Mouse (Mus musculus) v-Abl transformed pro-B cells (cell line): ENCODE results near the gene Wdr4.
"Not testable (repeated sequence)": the region's sequence is repeated elsewhere in the genome, so short reads cannot be mapped to it uniquely, and the experiment has no call there.

Source experiments
- in situ Hi-C, 2 experiments: fragments of 400-800 bp; cut with MboI; formaldehyde crosslinking; loops; one replicate each; pipeline ENCODE4 v1.15.1; 2025; ENCODE audit not compliant: unreplicated experiment in 2 of 2

Wdr4 gene

DNA sequence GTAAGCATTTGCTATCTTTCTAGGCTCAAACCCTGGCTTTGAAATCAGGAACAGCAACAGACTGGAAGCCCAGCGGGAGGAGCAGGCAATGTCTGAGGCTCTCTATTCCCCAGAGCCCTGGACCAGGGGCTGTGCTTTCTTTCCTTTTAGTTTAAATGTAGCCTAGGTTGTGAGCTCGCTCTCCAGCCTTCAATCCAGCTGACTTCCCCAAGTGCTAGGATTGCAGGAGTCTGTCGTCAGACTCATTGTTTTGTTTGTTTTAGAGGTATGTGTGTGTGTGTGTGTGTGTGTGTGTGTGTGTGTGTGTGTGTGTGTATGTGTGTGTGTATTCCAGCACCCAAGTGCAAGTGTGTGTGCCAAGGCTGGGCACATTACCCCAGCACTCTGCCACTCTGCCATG, 20.3 kb upstream of the Wdr4 start:
- in situ Hi-C loops, result no loop called here

- in situ Hi-C loops, result no loop called here
Measured at GRCm38 (mm10) chr17:31535871-31536629, 16.3 kb upstream of the Wdr4 start.

DNA sequence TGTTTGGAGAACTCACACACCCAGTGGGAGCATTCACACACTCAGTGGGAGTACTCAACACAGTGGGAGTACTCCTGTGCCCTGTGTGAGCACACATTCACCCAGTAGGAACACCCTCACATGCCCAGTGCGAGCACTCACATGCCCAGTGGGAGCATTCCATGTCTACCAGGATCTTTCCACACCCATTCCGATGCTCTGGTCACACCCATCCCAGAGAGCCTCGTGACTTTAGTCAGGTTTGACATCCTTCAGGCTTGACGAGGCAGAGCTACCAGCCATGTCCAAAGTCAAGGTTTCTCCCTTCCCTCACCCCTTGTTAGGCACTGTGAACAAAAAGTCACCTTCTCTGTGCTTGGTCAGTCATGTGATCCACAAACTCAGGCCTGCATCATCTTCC, 15.6 kb upstream of the Wdr4 start:
- in situ Hi-C loops, result no loop called here

- in situ Hi-C loops, result not testable (repeated sequence)
Measured at GRCm38 (mm10) chr17:31532331-31532730, 12.6 kb upstream of the Wdr4 start.

GRCm38 (mm10) chr17:31531441-31532158, 11.8 kb upstream of the Wdr4 start:
- in situ Hi-C loops, result no loop called here

DNA sequence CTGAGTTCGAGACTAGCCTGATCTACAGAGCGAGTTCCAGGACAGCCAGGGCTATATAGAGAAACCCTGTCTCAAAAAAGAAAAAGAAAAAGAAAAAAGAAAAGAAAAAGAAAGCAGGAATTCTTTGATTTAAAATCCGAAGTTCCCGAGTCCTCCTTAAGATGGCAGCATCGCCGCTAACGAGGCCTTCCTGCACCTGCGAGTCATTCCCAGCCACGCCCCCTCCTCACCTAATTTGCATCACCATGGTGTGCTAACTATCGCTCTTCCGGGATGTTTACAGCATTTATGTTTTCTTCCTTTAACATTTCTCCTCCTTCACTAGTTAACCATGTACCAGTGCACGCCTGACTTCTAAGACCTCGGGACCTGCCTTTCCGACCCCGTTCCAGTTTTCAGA, 9.5 kb upstream of the Wdr4 start:
- in situ Hi-C loops, result no loop called here

DNA sequence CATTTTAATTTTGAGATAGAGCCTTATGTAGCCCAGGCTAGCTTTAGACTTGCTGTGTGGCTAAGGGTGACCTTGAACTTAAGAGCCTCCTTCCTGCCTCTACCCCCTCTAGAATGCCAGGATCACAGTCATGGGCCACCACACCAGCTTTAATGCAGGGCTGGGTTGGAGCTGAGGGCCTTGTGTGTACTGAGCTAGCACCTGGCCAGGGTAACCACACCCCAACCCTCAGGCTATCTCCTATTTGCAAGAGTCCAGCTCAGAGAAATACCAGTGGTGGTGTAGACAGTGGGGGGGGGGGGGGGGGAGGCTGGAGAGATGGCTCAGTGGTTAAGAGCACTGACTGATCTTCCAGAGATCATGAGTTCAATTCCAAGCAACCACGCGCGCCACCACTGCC, 6.0 kb upstream of the Wdr4 start:
- in situ Hi-C loops, result no loop called here

- in situ Hi-C loops, result no loop called here
Measured at GRCm38 (mm10) chr17:31525114-31525513, 5.3 kb upstream of the Wdr4 start.

DNA sequence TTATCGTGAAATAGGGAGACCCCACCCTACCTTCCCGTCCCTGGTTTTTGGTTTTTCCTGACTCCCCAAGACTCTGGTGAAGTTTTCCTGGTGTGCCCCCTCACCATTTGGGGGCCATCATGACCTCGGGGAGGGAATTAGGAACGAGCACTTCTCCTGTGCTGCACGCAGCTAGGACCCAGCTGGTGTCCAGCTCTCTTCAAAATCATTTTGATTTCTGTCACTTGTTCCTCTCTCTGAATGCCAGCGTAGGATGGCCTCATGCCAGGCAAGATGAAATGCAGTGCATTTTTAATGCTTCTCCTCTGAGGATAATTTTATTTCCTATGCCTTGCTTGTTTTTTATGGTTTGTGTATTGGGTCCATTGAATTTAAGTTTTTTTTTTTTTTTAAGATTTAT, 2.2 kb upstream of the Wdr4 start:
- in situ Hi-C loops, result no loop called here

- in situ Hi-C loops, result no loop called here
Measured at GRCm38 (mm10) chr17:31520895-31521294, 1.1 kb upstream of the Wdr4 start.

- in situ Hi-C loops, result loop anchor here (5.0 kb wide), 3 partner anchors 43 to 143 kb away; partner anchors contain the start of genes Pknox1 (in 1 of the 2) and U2af1 (in 1 of the 2)
Measured at GRCm38 (mm10) chr17:31519344-31519945, 335 bp downstream of the Wdr4 start.

DNA sequence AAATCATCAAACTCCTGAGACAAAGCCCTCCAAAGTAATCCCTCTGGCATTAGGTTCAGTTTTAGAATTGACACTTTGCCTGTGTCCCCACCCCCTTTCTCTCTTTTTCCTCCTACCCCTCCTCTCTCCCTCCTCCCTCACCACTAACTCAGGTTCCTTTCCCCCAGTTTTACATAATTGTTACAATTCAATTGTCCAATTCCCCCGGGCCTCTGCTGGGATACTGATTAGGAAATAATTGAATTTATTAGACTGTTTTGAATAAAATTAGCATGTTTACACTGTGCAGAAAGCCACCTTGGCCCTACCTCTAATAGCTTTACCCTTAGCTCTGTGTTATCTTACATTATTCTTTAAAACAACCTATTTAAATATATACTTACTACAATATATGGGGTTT, 5.1 kb downstream of the Wdr4 start:
- in situ Hi-C loops, result loop anchor here (5.0 kb wide), 3 partner anchors 48 to 148 kb away; partner anchors contain the start of genes Pknox1 (in 1 of the 2) and U2af1 (in 1 of the 2)

DNA sequence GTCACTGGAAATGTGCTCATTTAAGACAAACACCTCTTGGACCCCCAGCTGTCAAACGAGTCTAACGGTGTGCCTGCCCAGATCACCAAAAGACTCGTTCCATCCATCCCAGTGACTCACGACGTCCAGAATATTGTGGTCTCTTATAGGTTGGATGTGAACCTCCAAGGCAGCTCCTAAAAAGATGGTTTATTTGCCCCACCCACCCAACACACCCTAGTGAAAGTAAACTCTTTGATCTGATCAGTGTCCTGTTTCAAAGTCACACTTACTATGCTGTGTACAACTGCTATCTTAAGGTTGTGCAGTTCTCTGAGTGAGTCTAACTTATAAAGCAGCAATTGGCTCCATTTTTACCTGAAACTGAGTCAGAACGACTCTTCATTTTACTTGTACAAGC, 7.2 kb downstream of the Wdr4 start:
- in situ Hi-C loops, result no loop called here

- in situ Hi-C loops, result no loop called here
Measured at GRCm38 (mm10) chr17:31511792-31512495, 7.8 kb downstream of the Wdr4 start.

- in situ Hi-C loops, result no loop called here
Measured at GRCm38 (mm10) chr17:31510944-31511343, 8.8 kb downstream of the Wdr4 start.

GRCm38 (mm10) chr17:31506282-31506681, 13.5 kb downstream of the Wdr4 start:
- in situ Hi-C loops, result no loop called here

GRCm38 (mm10) chr17:31505013-31505412, 14.8 kb downstream of the Wdr4 start:
- in situ Hi-C loops, result no loop called here

DNA sequence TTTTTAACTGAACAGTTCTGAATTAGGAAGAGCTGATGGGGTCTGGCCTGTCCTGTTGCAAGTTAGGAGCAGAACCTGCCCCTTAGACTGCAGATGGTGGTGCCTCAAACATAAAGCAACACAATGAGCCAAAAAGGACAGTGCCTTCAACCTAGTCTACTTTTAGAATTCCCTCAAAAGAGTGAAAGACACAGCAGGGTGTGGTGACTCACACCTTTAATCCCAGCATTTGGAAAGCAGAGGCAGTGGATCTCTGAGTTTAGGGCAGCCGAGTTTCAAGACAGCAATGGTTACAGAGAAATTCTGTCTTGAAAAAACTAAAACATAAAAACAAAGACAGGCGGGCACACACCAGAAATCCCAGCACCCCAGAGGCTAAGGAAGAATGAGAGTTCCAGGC, 15.8 kb downstream of the Wdr4 start:
- in situ Hi-C loops, result no loop called here

DNA sequence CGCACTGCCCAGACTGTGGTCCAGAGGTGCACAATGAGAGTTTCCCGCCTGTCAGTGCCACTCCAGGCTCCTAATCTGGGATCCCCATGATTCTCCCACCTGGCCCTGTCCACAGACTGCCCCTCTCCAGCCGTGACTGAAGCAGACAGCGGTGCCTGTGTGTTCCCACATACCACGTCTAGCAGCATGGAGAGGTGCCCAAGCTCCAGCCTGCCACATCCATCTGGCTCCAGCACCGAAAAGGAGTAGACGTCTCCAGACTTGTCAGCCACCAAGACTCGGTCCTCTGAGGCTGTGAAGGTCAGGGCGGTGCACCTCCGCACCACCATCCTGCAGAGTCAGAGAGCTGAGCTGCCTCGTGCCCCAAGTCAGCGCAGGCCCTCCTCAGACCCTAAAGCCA, 16.4 kb downstream of the Wdr4 start:
- in situ Hi-C loops, result no loop called here

DNA sequence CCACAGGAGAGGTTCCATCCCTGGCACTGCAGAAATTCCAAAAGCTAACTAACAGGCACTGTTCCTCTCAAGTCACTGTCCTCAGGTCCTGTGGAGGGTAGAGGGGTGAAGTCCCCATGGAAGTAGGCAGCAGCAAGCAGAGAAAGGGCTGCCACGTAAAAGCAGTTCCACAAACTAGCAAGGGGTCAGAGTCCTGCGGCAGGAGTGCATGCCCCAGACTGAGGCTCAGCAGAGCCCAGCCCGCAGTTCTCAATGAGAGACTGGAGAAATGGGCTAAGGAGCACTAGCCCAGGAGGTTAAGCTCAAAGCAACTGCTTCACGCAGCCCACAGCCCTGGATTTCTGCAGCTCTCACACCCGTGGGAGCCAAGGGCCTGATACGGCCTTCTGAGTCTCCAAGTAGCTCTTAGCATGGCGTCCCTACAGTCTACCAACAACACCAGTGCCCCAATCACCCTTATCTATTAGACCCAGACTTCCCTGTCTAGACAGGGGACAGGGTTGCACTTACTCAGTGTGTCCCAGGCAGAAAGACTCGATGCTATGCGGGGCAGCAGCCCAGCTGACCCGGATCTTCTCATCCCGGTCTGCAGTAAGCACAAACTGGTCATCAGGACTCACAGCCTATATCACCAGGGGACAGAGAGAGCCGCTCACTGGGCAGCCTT, 17.4 kb downstream of the Wdr4 start:
- in situ Hi-C loops, result no loop called here
